Mouse (Mus musculus): ENCODE measurements around the gene Ubqln4.
A peak's percentile ranks its signal among the peaks of the same experiment; 100 is the strongest.

Ubqln4 gene

DNA sequence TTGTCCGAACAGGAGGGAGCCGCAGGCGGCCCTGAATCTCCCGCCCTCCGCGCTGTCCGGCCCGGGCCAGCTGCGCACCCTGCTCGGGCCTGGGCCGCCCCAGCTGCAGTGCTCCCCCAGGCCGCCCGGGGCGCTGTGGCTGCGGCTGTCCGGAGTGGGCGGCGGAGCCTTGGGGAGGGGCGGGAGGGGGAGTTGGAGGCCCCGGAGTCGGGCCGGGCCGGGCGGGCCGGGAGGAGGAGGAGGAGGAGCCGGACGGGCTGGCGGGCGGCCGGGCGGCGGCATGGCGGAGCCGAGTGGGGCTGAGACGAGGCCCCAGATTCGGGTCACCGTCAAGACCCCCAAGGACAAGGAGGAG is at the start of gene Ubqln4:
TSS of gene Ubqln4 (plus strand) at position 234 of the 355 bp plus-strand sequence.
- peak; percentile 94 for DNase-seq (ENCODE audit: low spot score)

DNA sequence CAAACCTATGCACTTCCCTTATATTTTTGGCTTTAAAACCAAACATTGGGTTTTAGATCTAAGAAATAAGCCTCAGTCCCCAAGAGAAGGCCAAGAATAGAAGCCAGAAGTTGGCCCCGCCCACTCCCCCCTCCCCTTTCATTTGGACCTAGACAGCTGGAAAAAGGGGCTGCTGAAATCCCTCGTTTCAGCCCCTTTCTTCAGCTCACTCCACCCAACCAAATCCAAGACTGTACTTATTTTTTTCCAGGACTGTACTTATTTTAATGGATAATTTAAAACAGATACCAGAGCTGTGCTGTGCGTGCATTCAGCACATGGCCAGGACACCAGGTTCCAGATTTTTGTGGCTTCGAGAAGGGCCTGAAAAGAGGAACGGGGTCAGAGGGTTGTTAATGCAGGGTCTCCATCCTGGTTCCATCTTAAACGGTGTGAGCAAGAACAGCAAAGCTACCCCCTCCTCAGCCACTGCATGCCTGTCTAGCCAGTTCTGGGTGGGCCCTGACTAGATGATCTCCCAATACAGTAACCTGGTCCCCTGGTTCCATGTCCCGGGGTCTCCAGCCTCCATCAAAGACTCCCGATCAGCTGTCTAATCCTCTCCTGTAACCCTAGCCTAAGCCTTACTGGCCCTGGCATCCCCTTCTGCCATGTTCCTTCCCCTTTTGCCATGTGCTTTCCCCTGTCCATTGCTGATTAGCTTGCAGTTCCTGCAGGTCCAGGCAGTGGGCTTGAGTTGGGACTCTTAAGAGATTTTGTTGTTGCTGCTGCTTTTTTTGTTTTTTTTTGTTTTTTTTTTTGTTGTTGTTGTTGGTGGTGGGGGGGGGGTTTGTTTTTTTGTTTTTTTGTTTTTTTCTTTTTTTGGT is 49.4 kb upstream of the Ubqln4 start:
- peak; percentile 72 for DNase-seq (ENCODE audit: low spot score)

DNA sequence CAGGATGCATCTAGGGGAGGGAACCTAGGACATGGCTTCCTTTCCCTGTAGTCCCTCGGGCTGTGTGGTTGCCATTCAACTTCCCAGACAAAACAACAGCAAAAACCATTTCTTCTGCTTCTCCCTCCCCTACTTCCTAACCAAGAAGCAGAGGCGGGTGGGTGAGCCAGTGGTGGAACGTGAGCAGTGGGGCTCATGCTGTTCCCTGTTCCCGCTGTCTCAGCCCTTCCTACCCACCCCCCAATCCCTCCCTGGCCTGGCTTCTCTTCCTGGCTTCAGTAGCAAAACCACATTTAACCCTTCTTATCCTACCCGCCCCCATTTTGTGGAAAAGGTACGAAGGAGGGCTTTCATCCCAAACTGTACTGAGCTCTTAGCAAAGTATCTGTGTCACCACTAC is 48.5 kb upstream of the Ubqln4 start:
- no peak for DNase-seq (ENCODE audit: low spot score)

DNA sequence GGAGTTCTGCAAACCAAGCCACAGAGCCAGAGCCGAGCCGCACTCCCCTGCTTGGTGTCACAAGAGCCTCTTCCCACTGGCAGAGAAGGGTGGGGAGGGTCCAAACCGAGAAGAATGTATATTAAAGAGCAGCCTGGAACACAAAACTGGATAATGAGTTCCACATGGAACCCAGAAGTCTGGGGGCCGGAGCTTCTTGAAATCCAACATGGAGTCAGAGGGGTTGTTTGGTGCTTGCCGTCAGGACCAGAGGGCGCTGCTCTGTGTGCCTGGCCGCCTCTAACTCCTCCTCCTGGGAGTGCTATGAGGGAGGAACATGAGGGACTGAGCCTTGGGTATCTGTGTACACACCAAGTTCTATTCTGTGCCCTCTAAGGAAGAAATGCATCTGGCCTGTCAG is 47.8 kb upstream of the Ubqln4 start:
- DNase-seq (ENCODE audit: low spot score), result no peak

DNA sequence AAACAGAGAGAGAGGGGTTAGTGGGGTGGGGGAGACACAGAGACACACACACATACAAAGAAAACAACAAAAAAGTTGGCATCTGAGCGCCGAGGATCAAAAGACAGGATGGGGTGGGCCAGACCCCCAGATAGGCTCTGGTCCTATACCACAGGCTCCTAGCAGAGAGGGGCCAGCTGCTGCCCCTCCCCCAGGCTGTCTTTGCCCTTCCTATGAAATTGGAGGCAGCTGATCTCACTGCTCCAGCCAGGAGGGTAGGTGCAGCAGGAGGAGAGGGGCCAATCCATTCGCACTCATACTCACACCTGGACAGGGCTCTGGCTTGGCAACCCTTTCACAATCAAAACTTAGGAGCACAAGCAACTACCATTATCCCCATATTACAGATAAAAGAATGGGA is 44.3 kb upstream of the Ubqln4 start:
- DNase-seq (ENCODE audit: low spot score), result no peak

DNA sequence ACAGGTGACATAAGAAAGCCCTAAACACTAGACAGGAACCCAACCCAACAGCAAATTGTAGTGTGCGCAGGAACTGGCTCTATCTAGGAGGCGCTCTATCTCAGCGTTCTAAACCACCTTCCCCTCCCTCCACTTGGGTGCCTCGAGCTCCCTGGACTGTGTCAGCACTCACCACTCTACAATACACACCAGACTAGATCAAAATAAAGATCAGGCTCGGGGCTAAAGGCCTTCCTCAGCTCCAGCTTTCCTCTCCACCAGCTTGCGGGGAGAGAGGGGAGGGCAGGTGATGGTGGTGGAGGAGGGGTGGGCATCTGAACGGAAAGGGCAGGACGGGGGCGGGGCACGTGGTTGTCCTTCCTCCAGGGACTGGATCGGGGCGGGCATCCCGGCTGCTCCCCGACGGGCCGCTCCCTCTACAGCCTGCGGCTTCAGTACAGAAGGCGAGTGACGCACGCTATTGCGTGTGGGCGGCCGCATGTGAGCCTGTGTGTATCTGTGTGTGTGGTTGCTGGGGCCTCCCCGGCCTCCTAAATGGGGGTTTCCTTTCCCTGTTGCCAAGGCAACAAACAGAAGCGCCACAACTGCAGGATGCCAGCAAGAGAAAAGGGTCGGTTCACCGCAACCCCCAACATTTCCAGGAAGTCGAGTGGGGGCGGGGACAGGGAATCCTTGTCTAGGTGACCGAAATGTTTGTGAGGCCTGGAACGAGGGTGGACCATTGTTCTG is 43.7 kb upstream of the Ubqln4 start, which contains the start of gene Lmna:
TSS of gene Lmna (minus strand) at position 265 of the 729 bp plus-strand sequence.
- peak; percentile 98 for DNase-seq (ENCODE audit: low spot score)

DNA sequence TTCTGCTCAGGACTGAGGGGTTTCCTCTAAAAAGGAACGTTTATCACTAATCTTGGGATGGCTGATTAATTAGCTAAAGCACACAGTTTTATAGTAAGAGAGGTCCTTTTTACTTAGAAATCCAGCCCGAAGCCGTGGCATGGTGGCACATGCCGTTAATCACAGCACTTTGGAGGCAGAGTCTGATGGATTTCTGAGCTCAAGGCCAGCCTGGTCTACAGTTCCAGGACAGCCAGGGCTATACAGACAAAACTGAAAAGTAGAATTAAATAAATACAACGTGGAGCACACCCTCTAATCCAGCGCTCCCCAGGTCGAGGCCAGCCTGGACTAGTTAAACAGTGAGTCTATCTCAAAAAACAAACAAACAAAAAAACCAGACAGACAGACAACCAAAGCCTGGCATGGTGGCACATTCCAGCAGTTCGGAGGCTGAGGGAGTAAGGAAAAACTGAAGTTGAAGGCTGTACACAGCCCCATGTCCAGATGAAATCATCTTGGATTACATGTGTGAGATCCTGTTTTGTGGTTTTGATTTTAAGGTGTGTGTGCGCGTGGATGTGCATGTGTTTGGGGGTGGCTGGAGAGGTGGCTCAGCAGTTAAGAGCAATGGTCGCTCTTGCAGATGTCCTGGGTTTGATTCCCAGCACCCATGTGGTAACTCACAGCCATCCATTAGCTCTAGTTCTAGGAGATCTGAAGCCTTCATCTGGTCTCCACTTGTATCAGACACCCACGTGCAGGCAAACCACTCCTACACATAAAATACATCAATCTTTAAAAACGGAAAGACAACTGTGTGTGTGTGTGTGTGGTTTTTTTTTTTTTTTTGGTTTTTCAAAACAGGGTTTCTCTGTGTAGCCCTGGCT is 42.9 kb upstream of the Ubqln4 start:
- DNase-seq (ENCODE audit: low spot score), result peak; percentile 20

DNA sequence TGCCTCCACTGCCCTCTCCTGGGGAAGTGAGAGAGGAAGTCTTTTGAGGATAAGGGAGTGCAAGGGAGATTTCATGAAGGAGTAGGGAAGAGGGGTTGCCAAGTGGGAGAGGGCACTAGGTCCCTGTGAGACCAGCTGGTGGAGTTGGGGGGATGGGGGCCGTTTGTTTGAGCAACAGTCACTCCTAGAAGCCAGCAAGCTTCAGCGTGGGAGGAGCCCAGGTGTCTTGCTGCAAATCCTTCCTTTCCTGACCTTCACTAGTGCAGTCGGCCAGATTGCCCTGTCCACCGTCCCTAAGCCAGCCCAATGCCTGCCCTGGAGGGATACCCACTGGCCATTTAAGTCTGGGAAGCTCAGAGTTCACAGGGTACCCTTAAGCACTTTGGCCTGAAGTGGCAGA is 42.0 kb upstream of the Ubqln4 start:
- no peak for DNase-seq (ENCODE audit: low spot score)

DNA sequence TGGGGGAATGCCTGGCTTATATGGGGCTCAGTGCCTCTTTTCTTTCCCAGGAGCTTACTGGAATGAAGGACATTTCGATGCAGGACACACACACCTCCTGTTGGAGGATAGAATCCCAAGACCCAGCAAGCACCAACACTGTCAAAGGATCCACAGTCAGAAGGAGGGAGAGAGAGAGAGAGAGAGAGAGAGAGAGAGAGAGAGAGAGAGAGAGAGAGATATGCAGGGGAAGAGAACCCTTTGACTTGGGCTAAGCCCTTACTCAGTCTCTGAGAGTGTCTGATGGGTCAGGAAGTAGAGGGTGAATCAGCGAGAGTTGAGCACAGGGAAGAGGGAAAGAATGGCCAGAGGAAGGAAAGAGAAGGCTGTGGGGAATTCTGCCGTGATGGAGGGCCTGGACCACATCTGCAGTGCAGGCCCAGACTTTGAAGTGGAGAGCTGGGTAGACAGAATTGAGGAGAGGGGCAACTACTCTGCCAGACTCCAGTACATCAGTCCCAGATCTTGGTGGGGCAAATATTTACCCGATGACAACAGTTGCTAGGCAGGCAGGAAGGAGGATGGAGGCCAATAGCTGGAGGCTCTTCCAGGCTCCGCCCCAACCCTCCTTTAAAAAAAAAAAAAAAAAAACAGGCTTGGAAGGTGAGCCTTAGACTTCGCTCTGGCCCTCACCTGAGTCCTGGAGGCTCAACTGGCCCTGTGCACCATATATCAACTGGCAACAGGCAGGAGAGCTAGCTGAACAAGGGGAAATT is 41.2 kb upstream of the Ubqln4 start:
- DNase-seq (ENCODE audit: low spot score), result peak; percentile 86

DNA sequence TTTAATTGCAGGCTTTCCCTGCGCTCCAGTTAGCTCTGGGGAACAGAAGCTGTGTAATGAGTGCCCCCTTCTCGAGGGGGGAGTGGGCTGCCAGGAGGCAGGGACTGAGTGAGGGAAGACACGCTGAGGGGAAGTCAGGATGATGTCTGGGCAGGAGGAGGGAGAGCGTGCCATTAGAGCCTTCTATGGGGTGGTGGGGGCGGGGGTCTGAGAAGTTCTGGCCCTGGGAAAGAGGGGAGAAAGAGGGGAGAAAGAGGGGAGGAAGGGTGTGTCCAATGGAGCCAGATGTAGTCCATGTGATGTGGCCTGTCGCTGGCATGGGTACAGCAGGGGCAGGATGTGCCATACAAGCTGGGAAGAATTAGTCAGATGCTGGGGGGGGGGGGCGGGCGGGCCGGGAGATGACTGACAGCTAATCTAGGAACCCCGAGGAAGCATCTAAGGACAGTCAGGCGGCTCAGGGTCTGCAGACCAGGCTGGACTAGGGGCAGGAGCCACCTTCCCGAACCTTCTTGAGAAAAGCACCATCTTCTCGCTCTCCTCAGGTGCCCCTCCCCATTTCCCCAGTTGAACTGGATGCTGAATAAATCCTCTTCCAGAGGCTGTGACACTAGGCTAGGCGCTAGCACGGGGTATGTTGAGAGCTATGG is 40.5 kb upstream of the Ubqln4 start:
- peak; percentile 72 for DNase-seq (ENCODE audit: low spot score)

DNA sequence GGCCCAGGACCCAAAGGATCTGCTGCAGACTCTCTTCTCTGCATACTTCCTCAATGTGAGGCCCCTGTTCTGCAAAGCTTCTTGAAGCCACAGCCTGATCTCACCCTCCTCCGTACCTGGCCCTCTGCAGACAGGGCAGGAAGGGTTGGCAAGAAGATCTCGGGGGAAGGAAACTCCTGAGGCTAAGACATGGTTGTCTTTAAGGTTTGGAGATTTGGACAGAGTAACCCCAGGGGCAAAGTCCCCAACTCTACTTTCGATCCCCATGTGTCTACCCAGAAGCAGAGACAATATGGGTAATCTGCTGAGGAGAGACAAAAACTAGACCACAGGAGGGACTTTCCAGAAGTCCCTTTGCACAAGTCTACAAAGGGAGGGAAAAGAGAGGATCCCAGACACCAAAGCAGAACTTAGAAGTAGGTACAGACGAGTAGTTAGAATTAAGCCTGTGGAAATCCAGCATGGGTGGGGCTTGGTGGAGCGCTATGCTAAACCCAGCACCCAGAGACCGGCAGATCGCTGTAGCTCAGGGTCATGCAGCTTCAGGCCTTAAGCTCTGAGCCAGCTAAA is 39.9 kb upstream of the Ubqln4 start:
- no peak for DNase-seq (ENCODE audit: low spot score)

DNA sequence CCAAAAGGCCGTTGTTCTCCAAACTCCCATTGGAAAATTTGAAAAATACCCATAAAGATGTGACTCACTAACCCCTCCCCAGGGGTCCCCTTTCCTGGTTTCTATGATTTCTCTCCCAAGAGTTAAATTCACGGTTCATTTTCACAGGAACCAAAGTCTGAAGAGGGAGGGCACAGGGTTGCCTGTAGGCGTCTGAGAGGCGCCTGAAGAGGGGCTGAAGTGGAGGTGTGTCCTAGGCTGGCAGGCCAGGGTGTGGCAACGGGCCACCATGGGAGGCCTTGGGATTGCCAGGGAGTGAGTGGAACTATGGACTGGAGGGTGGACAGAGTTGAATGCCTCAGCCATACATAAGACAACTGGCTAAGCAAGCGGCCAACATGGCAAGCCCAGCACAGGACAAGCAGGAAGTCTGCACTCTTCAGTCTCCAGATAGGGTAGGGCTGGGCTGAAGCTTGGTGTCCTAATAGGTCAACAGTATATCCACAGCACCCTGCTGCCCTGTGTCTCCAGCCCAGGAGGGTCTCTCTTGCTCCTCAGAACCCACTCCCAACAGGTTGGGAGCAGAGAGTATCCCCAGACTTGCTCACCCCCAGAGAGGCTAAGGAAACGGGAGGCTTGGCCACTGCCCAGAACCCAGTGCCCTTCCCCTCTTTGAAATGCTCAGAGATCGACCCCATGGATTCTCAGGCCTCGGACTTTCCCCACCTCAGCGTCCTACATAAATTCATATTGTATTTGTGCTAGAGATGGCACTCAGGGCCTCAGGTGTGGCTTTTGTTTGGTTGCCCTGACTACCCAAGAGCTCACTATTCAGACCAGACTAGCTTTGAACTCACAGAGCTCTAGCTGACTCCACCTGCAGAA is 39.1 kb upstream of the Ubqln4 start:
- no peak for DNase-seq (ENCODE audit: low spot score)

DNA sequence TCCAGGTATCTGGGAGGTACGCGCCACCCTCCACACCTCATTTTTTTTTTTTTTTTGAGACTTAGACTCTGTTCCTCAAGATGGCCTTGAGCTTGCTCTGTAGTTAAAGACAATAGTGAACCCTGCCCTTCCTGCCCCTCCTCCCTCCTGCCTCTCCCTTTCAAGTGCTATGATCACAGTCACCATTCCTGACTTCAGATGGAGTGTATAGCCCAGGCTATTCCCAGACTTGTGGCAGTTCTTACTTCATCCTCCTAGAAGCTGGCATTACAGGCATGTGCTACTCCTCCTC is 38.5 kb upstream of the Ubqln4 start:
- no peak for DNase-seq (ENCODE audit: low spot score)

DNA sequence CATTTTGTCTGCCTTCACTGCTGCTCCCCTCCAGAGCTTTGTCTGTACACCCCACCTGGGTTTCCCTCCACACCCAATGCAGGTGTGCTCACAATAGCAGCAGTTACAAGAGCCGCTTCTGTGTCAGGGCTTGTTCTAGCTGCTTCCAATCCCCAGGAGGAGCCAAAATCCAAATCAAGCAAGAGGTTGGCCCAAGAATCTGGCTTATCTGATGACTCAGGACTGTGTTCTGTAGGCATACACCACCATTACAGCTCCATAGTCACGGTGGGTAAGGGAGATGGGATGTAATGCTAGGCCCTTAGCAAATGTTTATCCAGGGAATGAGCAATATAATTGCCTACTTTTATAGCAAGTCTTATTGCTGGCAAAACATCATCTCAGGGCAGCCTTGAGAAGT is 37.2 kb upstream of the Ubqln4 start:
- DNase-seq (ENCODE audit: low spot score), result no peak

DNA sequence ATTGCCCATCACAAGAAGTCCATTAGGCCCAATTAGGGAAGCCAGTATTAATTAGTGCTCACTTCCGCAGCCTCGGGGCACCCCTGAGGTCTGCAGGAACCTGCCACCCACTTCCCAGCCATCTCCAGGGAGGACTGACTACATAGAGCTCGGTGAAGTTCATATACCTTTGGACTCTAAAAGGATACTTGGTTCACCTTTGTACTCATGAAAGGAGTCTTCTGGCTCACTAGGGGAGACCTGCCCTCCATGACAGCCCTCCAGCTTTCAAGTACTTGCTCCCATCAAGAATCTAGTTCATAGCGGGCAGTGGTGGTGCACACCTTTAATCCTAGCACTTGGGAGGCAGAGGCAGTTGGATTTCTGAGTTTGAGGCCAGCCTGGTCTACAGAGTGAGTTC is 35.1 kb upstream of the Ubqln4 start:
- DNase-seq (ENCODE audit: low spot score), result no peak

DNA sequence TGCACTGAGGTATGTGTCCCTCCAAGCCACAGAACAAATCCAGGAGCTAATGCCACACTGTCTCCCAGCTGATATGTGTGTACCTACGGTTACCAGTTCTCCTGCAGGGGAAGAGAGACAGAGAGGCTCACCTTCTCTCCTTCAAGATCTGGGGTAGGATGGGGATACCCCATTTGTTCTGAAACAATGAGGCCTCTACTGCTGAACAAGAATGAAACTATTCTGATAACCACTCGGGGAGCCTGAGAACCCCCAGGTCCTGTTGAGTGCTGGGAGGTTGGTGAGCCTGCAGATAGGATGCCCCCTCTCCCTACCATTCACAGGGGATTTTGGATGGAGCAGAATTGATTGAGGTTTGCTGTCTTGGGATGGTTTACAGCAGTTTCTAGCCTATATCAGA is 33.5 kb upstream of the Ubqln4 start:
- no peak for DNase-seq (ENCODE audit: low spot score)

DNA sequence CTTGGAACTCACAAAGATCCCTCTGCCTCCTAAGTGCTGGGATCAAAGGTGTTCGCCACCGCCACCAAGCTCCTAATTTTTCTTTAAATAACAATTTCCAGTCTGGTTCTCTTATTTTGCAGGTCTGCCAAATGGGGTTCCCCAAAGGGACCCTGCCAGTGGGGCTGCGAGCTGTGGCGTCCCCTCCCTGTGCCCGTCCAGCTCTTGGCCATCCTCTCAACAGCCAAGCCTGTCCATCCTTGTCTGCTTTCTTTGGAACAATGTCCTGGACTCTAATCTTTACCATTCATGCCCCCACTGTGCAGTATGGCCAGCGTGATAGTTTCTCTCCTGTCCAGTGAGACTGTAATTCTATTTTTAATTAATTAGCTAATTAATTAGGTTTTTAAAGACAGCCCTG is 32.4 kb upstream of the Ubqln4 start:
- DNase-seq (ENCODE audit: low spot score), result no peak

DNA sequence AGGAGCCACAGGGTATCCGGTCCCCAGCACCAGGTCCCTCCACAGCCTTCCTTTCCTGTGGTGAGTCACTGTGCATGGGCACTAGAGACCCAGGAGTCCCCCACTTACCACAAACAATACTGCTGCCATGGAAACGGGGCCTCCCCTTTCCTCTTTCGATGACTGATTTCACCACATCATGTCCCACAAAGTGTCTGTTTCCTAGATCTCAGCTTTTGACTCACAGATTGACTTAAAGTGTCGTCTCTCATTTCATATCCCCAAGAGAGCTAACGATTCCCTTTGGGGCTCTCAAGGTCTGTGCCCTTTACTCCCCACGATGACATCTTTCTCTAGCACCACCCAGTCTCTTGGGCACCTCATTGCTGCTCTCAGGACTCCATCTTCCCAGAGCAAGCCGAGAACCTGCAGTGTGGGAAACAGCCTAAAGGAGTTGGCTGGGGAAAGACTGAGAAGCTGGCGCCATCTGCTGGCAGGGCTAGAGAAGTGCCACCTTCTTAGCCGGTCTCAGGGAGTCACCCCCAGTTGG is 31.7 kb upstream of the Ubqln4 start:
- peak; percentile 82 for DNase-seq (ENCODE audit: low spot score)

DNA sequence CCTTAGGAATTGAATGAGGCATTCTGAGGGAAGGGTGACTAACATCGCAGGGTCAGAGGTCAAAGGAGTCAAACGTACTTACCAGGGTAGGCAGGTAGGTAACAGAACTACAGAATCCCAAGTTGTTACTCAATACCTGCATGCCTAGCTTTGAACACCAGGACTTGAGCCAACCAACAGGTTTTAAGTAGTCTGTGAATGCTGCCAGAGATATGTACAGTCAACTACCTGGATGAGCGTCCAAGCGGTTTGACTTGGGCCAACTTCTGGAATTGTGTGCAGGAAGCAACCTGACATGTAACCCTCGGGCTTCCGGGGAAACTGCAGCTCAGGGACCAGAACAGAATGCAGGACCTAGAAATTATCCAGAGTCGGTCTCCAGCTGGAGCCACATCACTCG is 30.5 kb upstream of the Ubqln4 start:
- no peak for DNase-seq (ENCODE audit: low spot score)

DNA sequence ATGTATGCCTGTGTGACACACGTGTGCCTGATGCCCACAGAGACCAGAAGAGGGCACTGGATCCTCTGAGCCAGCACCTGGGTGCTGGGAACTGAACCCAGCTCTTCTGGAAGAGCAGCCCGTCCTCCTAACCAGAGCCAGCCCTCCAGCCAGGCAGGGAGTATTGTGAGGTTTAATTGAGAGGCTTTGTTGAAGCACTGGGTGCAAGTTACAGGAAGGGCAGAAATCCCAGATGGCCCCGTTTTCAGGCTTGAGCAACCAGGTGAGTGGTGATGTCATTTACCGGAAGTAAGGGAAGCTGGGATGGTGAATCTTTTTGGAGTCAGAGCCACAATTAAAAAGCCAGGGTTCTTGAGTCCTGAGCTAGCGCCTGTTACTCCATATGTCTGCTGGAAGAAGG is 28.5 kb upstream of the Ubqln4 start:
- peak; percentile 25 for DNase-seq (ENCODE audit: low spot score)

All from MN1 (cell line).